23 mouse cellular contexts compared by ENCODE assay signal in the genomic region with DNA sequence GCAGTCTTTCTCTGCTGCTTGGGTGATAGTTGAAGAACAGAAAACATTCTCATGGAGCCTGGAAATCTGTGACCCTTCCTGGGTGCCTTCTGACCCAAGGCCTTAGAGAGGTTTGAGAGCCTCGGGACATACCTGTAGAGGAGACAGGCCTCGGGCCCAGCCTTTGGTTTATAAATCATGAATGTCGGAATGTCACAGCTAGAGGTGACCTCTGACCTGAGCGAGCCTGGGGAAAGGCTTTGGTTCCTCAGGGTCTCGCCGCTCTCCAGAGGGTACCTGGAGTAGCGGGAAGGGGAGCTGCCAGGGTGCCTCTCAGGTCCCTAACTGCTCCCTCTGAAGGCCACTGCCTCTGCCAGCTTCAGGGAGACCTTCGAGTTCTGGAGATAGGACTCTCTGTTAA. TPM values are rescaled to one million over a fixed set of nuclear protein-coding genes. Genes with fewer than 3 reads are reported as not detected.
DNase-seq lines count a peak whose midpoint lies in the region; ATAC-seq and TF ChIP-seq lines count a peak whose summit lies in the region.
"Had no signal": no experiment of that assay in that cellular context is flagged by ENCODE, and none has a peak within 500 bp of the region (broad histone marks: within the 10 kb centered on the region; RNA-seq: fewer than 3 reads in every experiment).

No protein-coding gene starts in this region.

- ATAC-seq in forebrain, postnatal 0 days = no peak
- ATAC-seq in neural tube, embryonic 15.5 days (ENCODE audit: low FRiP score) = no peak
- no peak for ATAC-seq in limb, embryonic 11.5 days (ENCODE audit: insufficient number of reproducible peaks, low FRiP score, low TSS enrichment, low read depth)
- ATAC-seq in liver, postnatal 0 days = no peak
- no peak for ATAC-seq in megakaryocyte, adult 5-6 weeks (ENCODE audit: poor library complexity, severe bottlenecking)
- ATAC-seq: forebrain, embryonic 14.5 days; inflammation-experienced regulatory T-cells, adult 6 months; midbrain, embryonic 13.5 days; Patski had no signal

- DNase-seq in forebrain, embryonic 10.5 days (ENCODE audit: extremely low spot score, low spot score) = no peak
- no peak for DNase-seq in forebrain, postnatal 0 days
- DNase-seq in neural tube, embryonic 10.5 days (ENCODE audit: extremely low spot score, low spot score) = peak; percentile 37
- DNase-seq in limb, embryonic 11.5 days (ENCODE audit: low spot score) = peak; percentile 61
- no peak for DNase-seq in liver, postnatal 0 days
- DNase-seq in layer of hippocampus, adult 9-10 months (ENCODE audit: low spot score) = no peak
- DNase-seq: adrenal gland, postnatal 25 days; cerebellum, postnatal 14 days; gastrocnemius, adult 2 months; heart, postnatal 36 days; kidney, adult 9 months; lung, embryonic 14.5 days; lung, postnatal 4 days had no signal

- H3K9me3 ChIP-seq in forebrain, embryonic 10.5 days = no peaks in the 10 kb centered on the region
- no peaks in the 10 kb centered on the region for H3K9me3 ChIP-seq in forebrain, postnatal 0 days (ENCODE audit: low read length)
- H3K9me3 ChIP-seq in neural tube, embryonic 15.5 days (replicated peaks) = no peaks in the 10 kb centered on the region
- no peaks in the 10 kb centered on the region for H3K9me3 ChIP-seq in limb, embryonic 11.5 days (ENCODE audit: control insufficient read depth, low read length)
- H3K9me3 ChIP-seq in liver, postnatal 0 days (ENCODE audit: low read length) = no peaks in the 10 kb centered on the region
- H3K9me3 ChIP-seq: heart, embryonic 13.5 days; midbrain, embryonic 13.5 days; stomach, embryonic 15.5 days had no signal

- no peak overlapping the region for H3K4me3 ChIP-seq in forebrain, embryonic 10.5 days
- no peak overlapping the region for H3K4me3 ChIP-seq in forebrain, postnatal 0 days (ENCODE audit: low read depth, low read length)
- no peak overlapping the region for H3K4me3 ChIP-seq in neural tube, embryonic 15.5 days (replicated peaks)
- H3K4me3 ChIP-seq in limb, embryonic 11.5 days (ENCODE audit: low read depth, low read length) = no peak overlapping the region
- H3K4me3 ChIP-seq in liver, postnatal 0 days (ENCODE audit: low read depth, low read length) = no peak overlapping the region
- H3K4me3 ChIP-seq: gastrocnemius, adult 2 months; heart, embryonic 13.5 days; layer of hippocampus, adult 2 months; midbrain, embryonic 13.5 days; myocyte; stomach, embryonic 15.5 days had no signal

- H3K27ac ChIP-seq in forebrain, embryonic 10.5 days = peak overlapping the region; percentile 80
- no peak overlapping the region for H3K27ac ChIP-seq in forebrain, postnatal 0 days (ENCODE audit: low read depth, low read length)
- no peak overlapping the region for H3K27ac ChIP-seq in neural tube, embryonic 15.5 days (replicated peaks)
- H3K27ac ChIP-seq in limb, embryonic 11.5 days (replicated peaks; ENCODE audit: low read depth, low read length) = peak overlapping the region; percentile 85
- H3K27ac ChIP-seq in liver, postnatal 0 days (ENCODE audit: low read depth) = no peak overlapping the region
- H3K27ac ChIP-seq: gastrocnemius, adult 2 months; heart, embryonic 13.5 days; layer of hippocampus, adult 2 months; midbrain, embryonic 13.5 days; stomach, embryonic 15.5 days had no signal

- TF ChIP-seq CTCF in forebrain, postnatal 0 days (IDR thresholded peaks at IDR 0.05; ENCODE audit: low read depth) = no peak
- no peak for TF ChIP-seq CTCF in liver, postnatal 0 days (IDR thresholded peaks at IDR 0.05; ENCODE audit: low read depth)

- no peak overlapping the region for H3K4me2 ChIP-seq in forebrain, postnatal 0 days (ENCODE audit: low read depth)
- H3K4me2 ChIP-seq in neural tube, embryonic 15.5 days = no peak overlapping the region
- no peak overlapping the region for H3K4me2 ChIP-seq in limb, embryonic 11.5 days (ENCODE audit: low read depth, severe bottlenecking)
- no peak overlapping the region for H3K4me2 ChIP-seq in liver, postnatal 0 days (ENCODE audit: low read depth, low read length)
- H3K4me2 ChIP-seq: heart, embryonic 13.5 days; lung, embryonic 14.5 days; midbrain, embryonic 13.5 days; stomach, embryonic 15.5 days had no signal

- H3K4me1 ChIP-seq in forebrain, embryonic 10.5 days = peaks cover 48% of the 10 kb centered on the region
- no peaks in the 10 kb centered on the region for H3K4me1 ChIP-seq in forebrain, postnatal 0 days (ENCODE audit: insufficient read depth)
- peaks cover 23% of the 10 kb centered on the region for H3K4me1 ChIP-seq in neural tube, embryonic 15.5 days
- peaks cover 41% of the 10 kb centered on the region for H3K4me1 ChIP-seq in limb, embryonic 11.5 days (ENCODE audit: control insufficient read depth, insufficient read depth, low read length)
- no peaks in the 10 kb centered on the region for H3K4me1 ChIP-seq in liver, postnatal 0 days (ENCODE audit: insufficient read depth)

- TF ChIP-seq EP300 in liver, postnatal 0 days (IDR thresholded peaks at IDR 0.05; ENCODE audit: low read depth) = no peak

- peaks cover 26% of the 10 kb centered on the region for H3K36me3 ChIP-seq in forebrain, embryonic 10.5 days (replicated peaks)
- H3K36me3 ChIP-seq in forebrain, postnatal 0 days (ENCODE audit: insufficient read depth) = peaks cover 26% of the 10 kb centered on the region
- H3K36me3 ChIP-seq in neural tube, embryonic 15.5 days = peaks cover 49% of the 10 kb centered on the region
- peaks cover 2% of the 10 kb centered on the region; the same call in 1 of the 2 replicates for H3K36me3 ChIP-seq in limb, embryonic 11.5 days (ENCODE audit: control insufficient read depth, insufficient read depth, low read length)
- H3K36me3 ChIP-seq in liver, postnatal 0 days (replicated peaks; ENCODE audit: insufficient read depth, low read length) = no peaks in the 10 kb centered on the region

- no peak overlapping the region for H3K9ac ChIP-seq in forebrain, postnatal 0 days
- no peak overlapping the region for H3K9ac ChIP-seq in neural tube, embryonic 15.5 days (replicated peaks)
- H3K9ac ChIP-seq in limb, embryonic 11.5 days (ENCODE audit: low read length) = no peak overlapping the region
- no peak overlapping the region for H3K9ac ChIP-seq in liver, postnatal 0 days (replicated peaks)
- H3K9ac ChIP-seq: heart, embryonic 13.5 days; lung, embryonic 14.5 days; midbrain, embryonic 13.5 days; stomach, embryonic 15.5 days had no signal

- 21% methylated on average over 8 of the region's 8 CpGs for WGBS in forebrain, embryonic 10.5 days
- 43% methylated on average over 8 of the region's 8 CpGs for WGBS in forebrain, postnatal 0 days
- WGBS in neural tube, embryonic 15.5 days = 36% methylated on average over 8 of the region's 8 CpGs
- WGBS in limb, embryonic 11.5 days = 8% methylated on average over 8 of the region's 8 CpGs
- WGBS in liver, postnatal 0 days (ENCODE audit: insufficient replicate concordance) = 60% methylated on average over 8 of the region's 8 CpGs

- H3K27me3 ChIP-seq in forebrain, embryonic 10.5 days (ENCODE audit: poor library complexity, severe bottlenecking) = peaks cover 35% of the 10 kb centered on the region
- no peaks in the 10 kb centered on the region for H3K27me3 ChIP-seq in forebrain, postnatal 0 days (ENCODE audit: insufficient read depth, low read length)
- no peaks in the 10 kb centered on the region for H3K27me3 ChIP-seq in neural tube, embryonic 15.5 days (replicated peaks)
- no peaks in the 10 kb centered on the region for H3K27me3 ChIP-seq in limb, embryonic 11.5 days (ENCODE audit: control insufficient read depth, insufficient read depth, low read length)
- H3K27me3 ChIP-seq in liver, postnatal 0 days (ENCODE audit: insufficient read depth, low read length) = no peaks in the 10 kb centered on the region
- H3K27me3 ChIP-seq: midbrain, embryonic 13.5 days; Patski; stomach, embryonic 15.5 days had no signal

RNA-seq across cellular contexts. Expression of a gene that starts 21.9 kb away (rescaled TPM):
- polyA plus RNA-seq in forebrain, embryonic 10.5 days (2016; fragmentation: Nextera tagmentation; extraction: Ambion mirVana) = 6.8 and 7.4 TPM in 2 replicates
- total RNA-seq in forebrain, postnatal 0 days (2014; rRNA removed) = 10.9 and 15.7 TPM in 2 replicates
- 15.5 and 20.4 TPM in 2 replicates for polyA plus RNA-seq in forebrain, postnatal 0 days (2015; fragmentation: Nextera tagmentation; extraction: Ambion mirVana)
- polyA plus RNA-seq in neural tube, embryonic 15.5 days (2015; fragmentation: Nextera tagmentation; extraction: Ambion mirVana) = 20.9 and 25.5 TPM in 2 replicates
- polyA plus RNA-seq in limb, embryonic 11.5 days (2014; fragmentation: Nextera tagmentation; extraction: Ambion mirVana) = 10.3 and 11.7 TPM in 2 replicates
- polyA plus RNA-seq in liver, postnatal 0 days (2015; fragmentation: Nextera tagmentation; extraction: Ambion mirVana) = 0.26 and 0.32 TPM in 2 replicates
- 2.0 and 2.1 TPM in 2 replicates for total RNA-seq in megakaryocyte, adult 5-6 weeks (2015)
- total RNA-seq in megakaryocyte, adult 5-6 weeks (2017) = 0.81 and 0.84 TPM in 2 replicates

RNA-seq across cellular contexts. Expression of a gene that starts 57.0 kb away (rescaled TPM):
- 10.5 and 12.0 TPM in 2 replicates for polyA plus RNA-seq in forebrain, embryonic 10.5 days (2016; fragmentation: Nextera tagmentation; extraction: Ambion mirVana)
- total RNA-seq in forebrain, postnatal 0 days (2014; rRNA removed) = 19.2 and 23.4 TPM in 2 replicates
- 16.4 and 18.0 TPM in 2 replicates for polyA plus RNA-seq in forebrain, postnatal 0 days (2015; fragmentation: Nextera tagmentation; extraction: Ambion mirVana)
- polyA plus RNA-seq in neural tube, embryonic 15.5 days (2015; fragmentation: Nextera tagmentation; extraction: Ambion mirVana) = 20.3 and 20.7 TPM in 2 replicates
- 14.9 and 15.4 TPM in 2 replicates for polyA plus RNA-seq in limb, embryonic 11.5 days (2014; fragmentation: Nextera tagmentation; extraction: Ambion mirVana)
- polyA plus RNA-seq in liver, postnatal 0 days (2015; fragmentation: Nextera tagmentation; extraction: Ambion mirVana) = 1.6 and 1.8 TPM in 2 replicates
- total RNA-seq in megakaryocyte, adult 5-6 weeks (2015) = 0.25 and 0.38 TPM in 2 replicates
- 0.29 and 1.5 TPM in 2 replicates for total RNA-seq in megakaryocyte, adult 5-6 weeks (2017)

Comparison
In these comparisons a context has a peak if more than half of its experiments do, and no peak if none do; other contexts are left out.
1. H3K27ac ChIP-seq: peak in forebrain, embryonic 10.5 days (single experiment) and limb, embryonic 11.5 days (single experiment); none in forebrain, postnatal 0 days (single experiment), neural tube, embryonic 15.5 days (single experiment) and liver, postnatal 0 days (single experiment).
2. DNase-seq: peak in neural tube, embryonic 10.5 days (single experiment) and limb, embryonic 11.5 days (single experiment); none in forebrain, embryonic 10.5 days (single experiment), forebrain, postnatal 0 days (single experiment), liver, postnatal 0 days (single experiment) and layer of hippocampus, adult 9-10 months (single experiment).